Mouse (Mus musculus) macrophage (primary cell): ENCODE results near the gene Nxph1. TPM values are rescaled to one million over a fixed set of nuclear protein-coding genes. Genes with fewer than 3 reads are reported as not detected.

Source experiments
- H3K27ac ChIP-seq: fragments of 350-480 bp; formaldehyde crosslinking; 2 replicates; pipeline ENCODE4 v1.9.0; 2021
- H3K36me3 ChIP-seq: fragments of 350-480 bp; formaldehyde crosslinking; 2 replicates; pipeline ENCODE4 v1.9.0; 2021; ENCODE audit errors: inconsistent target
- H3K4me3 ChIP-seq: fragments of 350-480 bp; formaldehyde crosslinking; 2 replicates; pipeline ENCODE4 v1.9.0; 2021; ENCODE audit errors: inconsistent target
- H3K79me2 ChIP-seq: fragments of 350-480 bp; formaldehyde crosslinking; 2 replicates; pipeline ENCODE4 v1.9.0; 2021; ENCODE audit errors: inconsistent target
- WGBS: methylation state at CpG from one replicate; pipeline ENCODE4 v1.1.7; 2026; ENCODE audit warnings: inconsistent platforms; ENCODE audit not compliant: missing documents; 5-methylcytosine and 5-hydroxymethylcytosine counted together
- polyA plus RNA-seq: library from polyadenylated mRNA; stranded (reverse); fragments of 250-400 nt; gene quantifications from 3 replicates; pipeline ENCODE4 v1.2.4, GENCODE M21; 2018; ENCODE audit warnings: inconsistent platforms
- total RNA-seq, 78 experiments: library from RNA; depleted of rRNA; stranded (reverse); fragments of 250-400 nt; gene quantifications; 1 replicate in 9 of 78; 2 replicates in 24 of 78; 3 replicates in 43 of 78; 4 replicates in 2 of 78; pipeline ENCODE4 v1.2.4; 2018; ENCODE audit warnings: inconsistent platforms in 56 of 78

Gene Nxph1
- total RNA-seq (2018; cell fraction: chromatin; rRNA removed): under 1 TPM in 1 of 26 experiments, not detected in 25; 0.28 TPM
- total RNA-seq (2018; cell fraction: cytosol; rRNA removed): not detected
- not detected for total RNA-seq (2018; cell fraction: nucleus; rRNA removed)
- not detected in 3 replicates for polyA plus RNA-seq

GRCm38 (mm10) chr6:8948131-8948470 lies at the start of gene Nxph1:
TSS of gene Nxph1 (plus strand) at chr6:8948431.
- Histone ChIP-seq H3K79me2 (no peaks in the 10 kb centered on the region), H3K36me3 (no peaks in the 10 kb centered on the region), H3K4me3 (no peak within 1 kb of the TSS), H3K27ac (no peak within 1 kb of the TSS)
- 11% methylated on average over 15 of the region's 16 CpGs for WGBS

DNA sequence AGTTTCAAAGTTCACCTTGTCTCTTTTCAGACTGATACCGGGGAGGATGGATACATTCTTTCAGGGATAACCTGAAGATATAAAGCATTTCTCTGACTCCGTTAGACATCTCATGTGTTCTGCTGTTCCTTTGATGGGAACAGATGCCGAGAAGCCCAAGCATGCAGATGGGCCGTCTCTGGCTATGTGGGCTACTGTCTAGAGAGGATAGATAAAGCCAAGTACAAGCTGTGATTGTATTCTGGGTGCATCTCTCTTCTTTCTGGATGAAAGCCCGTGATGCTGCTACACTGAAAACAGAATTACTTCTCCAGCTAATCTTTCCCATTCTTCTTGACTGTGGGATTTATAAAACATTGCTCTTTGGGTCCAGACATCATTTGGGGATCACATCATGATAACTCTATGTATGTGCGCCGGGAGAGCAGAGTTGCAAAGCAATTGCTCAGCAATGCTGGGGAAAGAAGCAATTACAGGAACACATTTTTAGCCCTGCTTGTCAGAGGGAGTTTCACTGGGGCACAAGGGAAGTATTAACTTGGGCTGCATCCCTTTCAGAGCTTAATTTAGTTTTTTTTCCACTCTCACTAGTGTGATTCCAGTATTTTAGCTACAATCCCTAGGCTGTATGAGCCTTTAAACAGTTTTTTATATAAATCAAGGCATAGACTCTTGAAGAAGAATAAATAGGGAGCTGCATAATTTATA lies 48.1 kb upstream of the Nxph1 start:
- Histone ChIP-seq H3K27ac (no peak overlapping the region), H3K79me2 (no peaks in the 10 kb centered on the region), H3K4me3 (no peak overlapping the region), H3K36me3 (no peaks in the 10 kb centered on the region)
- 90% methylated on average over 7 of the region's 7 CpGs for WGBS

- Histone ChIP-seq H3K79me2 (no peaks in the 10 kb centered on the region), H3K36me3 (no peaks in the 10 kb centered on the region), H3K27ac (no peak overlapping the region), H3K4me3 (no peak overlapping the region)
- WGBS: 89% methylated on average over 2 of the region's 2 CpGs
Observed at GRCm38 (mm10) chr6:8900729-8901122, 47.5 kb upstream of the Nxph1 start.

DNA sequence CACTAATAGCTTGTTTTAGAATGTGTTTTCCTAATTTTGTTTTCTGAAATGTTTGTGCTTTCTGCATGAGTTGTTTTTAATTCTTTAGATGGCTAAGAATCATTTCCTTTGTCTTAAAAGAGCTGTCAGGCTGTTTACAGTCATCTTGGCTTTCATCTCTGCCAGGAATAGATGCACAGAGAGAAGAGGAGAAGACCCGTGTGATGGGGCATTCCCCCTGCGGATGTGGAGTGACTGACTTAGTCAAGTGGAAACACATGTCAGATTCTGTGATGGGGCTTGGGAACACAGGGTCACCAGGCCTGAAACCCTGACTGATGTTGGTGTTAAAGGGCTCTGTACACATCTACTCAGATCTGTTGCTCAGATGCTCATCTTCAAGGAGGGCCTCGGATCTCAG lies 40.3 kb upstream of the Nxph1 start:
- no peaks in the 10 kb centered on the region for H3K36me3 ChIP-seq
- no peak overlapping the region for H3K4me3 ChIP-seq
- 83% methylated on average over 3 of the region's 3 CpGs for WGBS
- no peaks in the 10 kb centered on the region for H3K79me2 ChIP-seq
- H3K27ac ChIP-seq: no peak overlapping the region

- Histone ChIP-seq H3K27ac (no peak overlapping the region), H3K36me3 (no peaks in the 10 kb centered on the region), H3K79me2 (no peaks in the 10 kb centered on the region), H3K4me3 (no peak overlapping the region)
Observed at GRCm38 (mm10) chr6:8913404-8913803, 34.8 kb upstream of the Nxph1 start.

GRCm38 (mm10) chr6:8914682-8915081 lies 33.5 kb upstream of the Nxph1 start:
- WGBS: 82% methylated on average over 3 of the region's 3 CpGs
- Histone ChIP-seq H3K27ac (no peak overlapping the region), H3K4me3 (no peak overlapping the region), H3K36me3 (no peaks in the 10 kb centered on the region), H3K79me2 (no peaks in the 10 kb centered on the region)

GRCm38 (mm10) chr6:8924481-8924880 lies 23.8 kb upstream of the Nxph1 start:
- Histone ChIP-seq H3K79me2 (no peaks in the 10 kb centered on the region), H3K4me3 (no peak overlapping the region), H3K36me3 (no peaks in the 10 kb centered on the region), H3K27ac (no peak overlapping the region)
- WGBS: 87% methylated on average over 6 of the region's 6 CpGs

DNA sequence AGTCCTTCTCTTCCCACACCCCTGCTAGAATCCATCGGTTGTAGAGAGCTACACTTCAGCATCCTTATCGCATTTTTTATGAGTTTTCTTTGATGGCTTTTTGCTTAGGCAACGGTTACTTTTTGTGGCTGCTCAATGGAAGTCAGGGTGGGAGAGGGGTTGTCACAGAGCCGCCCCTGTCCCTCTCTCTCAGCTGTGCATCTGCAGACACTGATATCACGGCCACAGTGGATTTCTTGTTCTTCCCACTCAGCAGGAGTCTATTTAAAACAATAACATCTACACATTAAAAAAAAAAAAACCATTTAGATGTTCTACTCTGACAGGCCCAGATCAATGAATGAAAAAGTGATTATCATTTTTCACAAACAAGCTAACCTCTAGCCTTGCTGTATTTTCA lies 13.0 kb upstream of the Nxph1 start:
- WGBS: 53% methylated on average over 5 of the region's 5 CpGs
- Histone ChIP-seq H3K4me3 (no peak overlapping the region), H3K27ac (no peak overlapping the region), H3K36me3 (no peaks in the 10 kb centered on the region), H3K79me2 (no peaks in the 10 kb centered on the region)

DNA sequence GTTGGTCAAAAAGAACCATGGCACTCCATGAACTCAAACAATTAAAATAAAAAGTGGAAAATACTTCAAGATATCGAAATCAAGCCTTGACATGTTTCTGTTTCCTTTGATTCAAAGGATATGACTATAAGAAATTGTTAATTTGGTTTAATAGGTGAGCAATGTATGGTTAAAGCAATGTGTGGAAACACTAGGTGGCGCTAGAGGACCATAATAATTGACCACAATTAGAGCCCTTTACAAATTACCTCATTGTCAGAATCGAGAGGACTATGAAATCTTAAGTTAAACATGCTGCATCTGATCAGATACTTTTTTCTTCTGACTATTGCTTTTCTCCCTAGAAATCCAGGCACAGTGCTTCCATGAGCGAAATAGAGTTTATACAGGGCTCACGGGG lies 12.5 kb upstream of the Nxph1 start:
- H3K36me3 ChIP-seq: no peaks in the 10 kb centered on the region
- 23% methylated on average over 5 of the region's 5 CpGs for WGBS
- H3K27ac ChIP-seq: no peak overlapping the region
- H3K4me3 ChIP-seq: no peak overlapping the region
- no peaks in the 10 kb centered on the region for H3K79me2 ChIP-seq

GRCm38 (mm10) chr6:8936168-8936567 lies 12.1 kb upstream of the Nxph1 start:
- Histone ChIP-seq H3K36me3 (no peaks in the 10 kb centered on the region), H3K4me3 (no peak overlapping the region), H3K79me2 (no peaks in the 10 kb centered on the region), H3K27ac (no peak overlapping the region)
- WGBS: 30% methylated on average over 4 of the region's 4 CpGs

DNA sequence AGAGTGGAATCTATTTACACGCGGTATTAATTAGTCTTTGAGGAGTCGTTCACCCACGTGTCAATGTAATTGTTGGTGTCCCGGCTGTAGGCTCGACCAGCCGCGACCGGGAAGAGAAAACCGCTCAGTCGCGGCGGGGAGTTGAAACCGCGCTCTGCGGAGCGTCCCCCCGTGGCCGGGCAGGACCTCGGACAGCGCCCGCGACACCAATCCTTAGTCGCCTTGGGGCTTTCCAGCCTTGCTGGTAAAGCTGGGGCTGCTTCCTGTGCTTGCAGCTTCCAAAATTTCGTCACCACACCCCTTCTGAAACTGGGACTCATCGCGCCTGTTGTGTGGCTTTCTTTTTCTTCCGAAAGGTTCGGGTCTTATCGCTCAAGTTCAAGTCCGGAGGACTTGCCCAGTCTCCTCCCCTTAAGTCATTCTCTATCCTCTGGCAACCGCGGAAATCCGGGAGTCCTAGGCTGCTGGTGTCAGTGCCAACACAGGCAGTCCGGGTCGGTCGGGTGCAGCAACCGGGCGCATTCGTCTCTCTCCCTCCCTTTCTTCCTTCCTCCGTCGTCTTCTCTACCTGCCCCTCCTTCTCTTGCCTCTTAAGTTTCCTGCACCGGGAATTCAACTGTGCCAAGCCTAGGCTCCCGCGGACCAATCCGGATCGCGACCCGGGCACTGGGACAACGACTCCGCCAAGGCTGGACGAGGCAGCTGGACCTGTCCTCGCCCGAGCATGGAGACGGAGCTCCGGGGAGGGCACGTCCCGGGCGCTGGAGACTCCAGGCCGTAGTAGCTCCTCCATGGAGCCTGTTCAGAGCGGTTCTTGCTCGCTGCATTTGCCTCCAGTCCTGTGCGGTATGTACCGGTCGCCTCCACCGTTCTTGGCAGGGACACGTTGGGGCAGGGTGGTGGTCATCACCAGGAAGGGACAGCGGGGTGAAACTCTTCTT lies 510 bp downstream of the Nxph1 start:
- no peak overlapping the region for H3K27ac ChIP-seq
- no peaks in the 10 kb centered on the region for H3K36me3 ChIP-seq
- H3K4me3 ChIP-seq: no peak overlapping the region
- H3K79me2 ChIP-seq: no peaks in the 10 kb centered on the region
- WGBS: 2% methylated on average over 68 of the region's 68 CpGs

GRCm38 (mm10) chr6:8949665-8950201 lies 1.5 kb downstream of the Nxph1 start:
- 1% methylated on average over 21 of the region's 31 CpGs for WGBS
- no peak overlapping the region for H3K27ac ChIP-seq
- H3K79me2 ChIP-seq: no peaks in the 10 kb centered on the region
- no peak overlapping the region for H3K4me3 ChIP-seq
- no peaks in the 10 kb centered on the region for H3K36me3 ChIP-seq

DNA sequence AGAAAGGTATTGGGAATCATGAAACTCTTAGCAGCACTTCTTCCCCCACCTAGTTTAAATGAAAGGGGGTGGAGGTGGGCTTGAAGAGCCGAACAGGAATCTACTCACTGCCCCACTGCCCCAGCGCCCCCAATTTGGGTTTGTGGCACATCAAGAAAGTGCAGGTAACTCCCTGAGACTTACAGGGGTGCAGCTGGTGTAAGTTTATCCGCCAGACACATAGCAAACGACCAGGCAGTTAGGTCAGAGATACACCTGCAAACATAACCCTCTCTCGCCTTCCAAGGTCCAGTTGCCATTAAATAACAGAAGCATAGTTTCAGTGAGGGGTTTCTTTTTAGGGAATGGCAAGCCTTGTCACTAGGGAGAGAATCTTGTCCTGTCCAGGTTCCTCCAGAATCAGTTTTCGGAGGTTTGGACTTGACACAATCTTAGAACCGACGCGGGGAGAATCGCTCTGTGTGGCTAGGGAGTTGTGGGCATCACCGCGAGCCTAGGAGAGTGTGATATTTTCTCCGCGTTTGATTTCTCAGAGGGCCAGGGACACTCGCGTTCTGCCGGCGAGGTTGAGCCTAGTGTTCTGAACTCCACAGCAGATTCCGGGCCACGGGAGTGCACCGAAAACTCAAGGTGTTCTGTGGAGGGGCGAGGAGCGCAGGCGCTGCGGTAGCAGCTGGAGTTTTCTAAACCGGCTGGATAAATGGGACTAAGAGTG lies 2.5 kb downstream of the Nxph1 start:
- no peak overlapping the region for H3K27ac ChIP-seq
- WGBS: 3% methylated on average over 25 of the region's 26 CpGs
- H3K36me3 ChIP-seq: no peaks in the 10 kb centered on the region
- H3K4me3 ChIP-seq: no peak overlapping the region
- H3K79me2 ChIP-seq: no peaks in the 10 kb centered on the region

GRCm38 (mm10) chr6:8951326-8951695 lies 3.1 kb downstream of the Nxph1 start:
- Histone ChIP-seq H3K79me2 (no peaks in the 10 kb centered on the region), H3K27ac (no peak overlapping the region), H3K4me3 (no peak overlapping the region), H3K36me3 (no peaks in the 10 kb centered on the region)
- 3% methylated on average over 24 of the region's 24 CpGs for WGBS
